Mouse (Mus musculus): ENCODE data around the gene Slc39a3.

The Slc39a3 gene

DNA sequence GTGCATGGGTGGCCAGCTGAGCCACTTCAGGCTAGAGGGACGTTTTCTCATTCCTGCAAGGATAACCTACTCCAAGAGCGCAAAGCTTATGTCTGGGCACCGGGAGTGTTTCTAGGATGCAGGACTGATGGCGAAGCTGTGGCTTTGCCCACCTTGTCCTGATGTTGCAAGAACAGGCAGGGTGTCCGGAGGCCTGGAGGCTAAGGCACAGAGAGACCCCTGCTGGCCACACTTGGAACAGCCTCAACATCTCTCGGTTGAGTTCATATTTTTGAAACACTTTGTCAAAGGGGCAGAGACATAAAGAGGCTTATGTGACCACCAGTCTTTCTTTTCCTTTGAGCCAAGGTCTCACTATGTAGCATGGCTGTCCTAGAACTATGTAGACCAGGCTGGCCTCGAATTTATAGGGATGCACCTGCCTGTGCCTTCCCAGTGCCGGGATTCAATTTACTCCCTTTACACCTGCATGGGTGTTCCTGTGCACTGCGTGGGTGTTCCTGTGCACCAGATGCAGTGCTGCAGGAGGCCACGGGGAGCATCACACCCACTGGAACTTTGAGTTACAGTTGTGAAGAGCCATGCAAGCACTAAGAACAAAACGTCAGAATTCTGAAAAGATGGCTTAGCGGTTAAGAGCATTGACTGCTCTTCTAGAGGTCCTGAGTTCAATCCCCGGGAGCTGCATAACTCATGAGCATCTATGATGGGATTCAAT, 4.4 kb upstream of the Slc39a3 start:
- peak; percentile 77 for DNase-seq

DNA sequence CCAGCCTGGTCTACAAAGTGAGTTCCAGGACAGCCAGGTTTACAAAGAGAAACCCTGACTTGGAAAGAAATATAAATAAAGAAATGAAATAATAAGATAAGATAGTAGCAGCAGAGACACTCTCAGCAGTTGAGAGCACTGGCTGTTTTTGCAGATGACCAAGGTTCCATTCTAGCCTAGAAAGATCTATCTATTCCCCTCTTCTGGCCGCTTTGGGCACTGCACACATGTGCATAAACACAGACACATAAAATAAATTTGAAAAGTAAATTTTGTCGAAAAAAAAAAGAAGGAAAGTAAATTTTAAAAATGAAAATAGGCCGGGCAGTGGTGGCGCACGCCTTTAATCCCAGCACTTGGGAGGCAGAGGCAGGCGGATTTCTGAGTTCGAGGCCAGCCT, 975 bp downstream of the Slc39a3 start:
- no peak for DNase-seq

DNA sequence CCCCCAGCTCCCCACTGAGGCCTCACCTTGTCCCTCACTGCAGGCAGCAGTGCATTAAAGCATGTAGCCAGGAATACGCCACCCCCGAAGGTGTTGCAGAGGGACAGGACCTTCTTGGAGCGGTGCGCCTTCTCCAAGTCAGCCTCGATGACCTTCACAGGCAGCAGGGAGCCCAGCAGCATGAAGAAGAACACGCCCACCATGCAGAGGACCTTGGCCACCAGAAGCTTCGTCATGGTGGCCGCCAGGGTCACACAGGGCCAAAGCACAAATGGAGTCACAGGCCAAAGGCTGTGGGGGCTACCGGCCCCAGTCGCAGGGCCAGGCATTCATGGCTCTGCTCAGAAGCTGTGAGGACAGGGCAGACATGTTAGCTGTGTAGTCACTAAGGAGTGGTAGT, 3.6 kb downstream of the Slc39a3 start:
- no peak for DNase-seq

DNA sequence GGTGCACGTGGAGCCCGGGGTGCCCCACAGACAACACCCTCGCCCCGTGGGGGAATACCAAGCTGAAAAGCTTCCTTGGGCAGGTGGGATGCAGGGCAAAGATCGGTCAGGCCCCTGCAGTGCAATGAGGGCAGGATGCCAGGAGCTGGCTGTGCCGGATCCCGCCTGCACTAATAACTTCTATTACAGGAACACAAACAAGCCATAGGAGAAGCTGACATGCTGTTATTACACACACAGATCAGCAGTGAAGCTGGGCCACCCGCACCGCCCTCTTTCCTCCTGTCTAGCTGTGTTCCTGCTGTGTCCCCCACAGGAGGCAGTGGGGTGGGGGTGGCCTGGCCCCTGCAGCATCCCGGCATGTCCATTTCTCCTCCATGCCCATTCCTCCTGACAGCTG, 8.2 kb downstream of the Slc39a3 start:
- no peak for DNase-seq

DNA sequence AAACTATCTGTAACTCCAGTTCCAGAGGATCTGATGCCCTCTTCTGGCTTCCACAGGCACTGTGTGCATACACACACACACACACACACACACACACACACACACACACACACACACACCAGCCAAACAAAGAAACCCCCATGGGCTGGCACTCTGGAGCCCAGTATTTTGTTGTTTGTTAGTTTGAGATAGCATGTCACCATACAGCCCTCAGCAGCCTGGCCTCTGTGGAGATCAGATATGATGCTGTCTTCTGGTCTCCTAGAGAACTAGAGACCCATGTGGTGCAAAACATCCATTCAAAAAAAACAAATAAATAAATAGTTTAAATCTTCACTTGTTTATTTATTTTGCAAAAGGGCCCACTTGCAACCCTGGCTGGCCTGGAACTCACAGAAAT, 9.0 kb downstream of the Slc39a3 start:
- DNase-seq: no peak

DNA sequence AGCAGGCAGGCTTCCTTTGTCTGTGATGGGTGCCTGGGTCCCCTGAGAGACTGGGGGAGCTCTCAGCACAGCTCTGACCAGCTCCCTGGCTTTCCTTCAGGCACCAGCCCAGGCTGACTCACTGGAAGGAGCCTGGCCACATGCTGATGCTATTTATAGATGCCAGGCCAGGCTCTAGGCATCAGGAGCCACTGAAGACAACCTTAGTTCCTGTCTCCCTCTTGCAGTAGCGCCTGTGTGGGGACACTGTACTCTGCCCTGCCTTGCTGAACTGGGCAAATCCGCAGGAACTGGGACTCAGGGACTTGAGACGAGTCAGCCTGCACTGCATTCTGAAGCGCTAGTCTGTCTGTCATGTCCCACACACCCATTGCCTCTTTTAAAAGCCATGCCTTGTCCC, 9.9 kb downstream of the Slc39a3 start:
- no peak for DNase-seq

DNA sequence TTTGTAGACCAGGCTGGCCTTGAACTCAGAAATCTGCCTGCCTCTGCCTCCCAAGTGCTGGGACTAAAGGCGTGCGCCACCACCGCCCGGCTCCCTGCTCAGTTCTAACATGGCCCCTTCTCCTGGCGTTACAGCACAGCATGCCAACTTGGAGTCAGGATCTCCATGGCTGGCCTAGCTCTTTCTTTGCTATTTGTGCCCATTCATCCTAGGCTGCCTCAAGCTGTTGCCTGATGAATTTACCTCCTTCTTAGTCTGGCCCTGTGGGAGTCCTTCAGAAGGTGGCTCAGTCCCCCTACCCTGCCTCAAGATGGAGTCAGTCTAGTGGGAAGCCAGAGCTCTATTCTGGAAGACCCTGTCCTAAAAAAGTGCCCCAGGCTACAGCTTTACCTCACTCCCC, 10.4 kb downstream of the Slc39a3 start:
- DNase-seq: no peak

DNA sequence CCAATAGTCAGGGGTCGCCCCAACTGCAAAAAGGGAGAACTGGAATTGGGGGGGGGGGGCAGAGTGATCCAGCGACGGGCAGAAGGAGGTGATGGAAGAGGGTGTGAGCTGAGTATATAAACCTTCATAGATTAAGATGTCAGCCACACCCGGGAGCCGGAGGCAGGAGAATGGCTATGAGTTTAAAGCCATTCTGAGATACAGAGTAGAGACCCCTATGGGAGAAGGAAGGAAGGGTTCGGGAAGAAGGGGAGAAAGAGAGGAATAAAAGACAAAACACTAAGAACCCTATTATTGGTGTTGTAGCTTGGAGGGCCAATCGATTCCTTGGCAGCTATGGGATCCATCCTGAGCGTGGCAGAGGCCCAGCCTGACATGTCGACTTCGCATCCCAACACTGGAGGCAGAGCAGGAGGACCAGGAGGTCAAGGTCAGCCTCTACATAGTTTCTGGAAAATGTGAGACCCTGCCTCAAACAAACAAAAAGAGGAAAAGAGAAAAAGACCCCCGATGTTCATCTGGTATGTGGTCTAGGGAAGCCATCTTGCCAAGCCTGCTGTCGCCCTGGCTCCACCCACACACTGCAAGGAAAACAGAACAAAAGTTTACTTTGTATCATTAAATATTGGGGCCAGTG, 11.5 kb downstream of the Slc39a3 start, which contains the start of gene Diras1:
Gene Diras1, minus strand, starts transcription at position 24 of the 637 bp plus-strand sequence.
- DNase-seq: no peak

DNA sequence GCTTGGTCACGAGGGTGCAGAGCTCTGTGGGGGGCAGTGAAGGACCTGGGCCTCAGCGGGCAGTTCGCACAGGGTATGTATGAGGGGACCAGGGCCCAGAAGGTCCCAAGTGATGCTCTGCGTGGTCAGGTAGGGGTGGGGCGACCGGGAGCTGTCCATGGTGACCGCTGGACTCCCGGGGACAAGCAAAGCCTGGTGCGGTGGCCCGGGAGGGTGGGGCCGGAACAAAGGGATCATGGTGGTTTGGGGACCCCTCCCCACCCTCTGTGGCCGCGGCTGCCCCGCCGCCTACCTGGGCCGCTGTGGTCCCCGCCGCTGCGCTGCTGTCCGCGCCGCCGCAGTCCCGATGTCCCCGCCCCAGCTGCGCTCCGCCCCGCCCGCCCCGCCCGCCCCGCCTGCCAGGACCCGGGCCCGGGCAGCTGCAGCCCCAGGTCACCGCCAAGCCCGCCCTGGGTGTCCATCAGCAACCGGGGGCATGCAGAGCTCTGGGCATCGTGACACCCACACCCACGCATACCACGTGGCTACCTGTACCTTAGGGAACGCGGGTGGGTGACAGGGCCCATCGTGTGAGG, 12.1 kb downstream of the Slc39a3 start:
- no peak for DNase-seq

DNA sequence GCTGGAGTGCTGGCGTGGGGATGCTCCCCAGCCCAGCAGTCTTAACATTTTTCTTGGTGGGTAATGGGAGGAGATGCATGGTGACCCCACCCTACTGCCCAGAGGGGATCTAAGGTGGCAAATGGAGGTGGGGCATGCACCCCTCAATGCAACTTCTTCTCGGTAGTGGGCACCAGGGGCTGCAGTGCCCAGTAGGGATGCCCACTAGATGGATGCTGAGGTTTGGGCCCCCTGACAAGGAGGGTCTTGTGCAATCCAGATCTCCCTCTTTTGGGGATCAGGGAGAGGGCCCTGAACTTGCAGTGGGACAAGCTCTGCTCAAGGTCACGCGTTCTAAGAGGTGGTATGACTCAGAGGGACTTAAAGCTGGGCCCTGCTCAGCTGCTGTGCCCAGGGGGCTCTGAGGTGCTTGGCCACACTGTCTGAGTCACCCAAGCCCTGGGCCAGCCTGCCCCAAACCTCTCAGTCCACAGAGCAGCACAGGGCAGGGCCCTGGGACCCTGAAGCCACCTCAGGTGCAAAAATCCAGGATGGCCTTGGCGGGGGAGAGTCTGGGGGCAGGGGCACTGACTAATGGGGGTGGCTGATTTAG, 12.8 kb downstream of the Slc39a3 start:
- DNase-seq: no peak

DNA sequence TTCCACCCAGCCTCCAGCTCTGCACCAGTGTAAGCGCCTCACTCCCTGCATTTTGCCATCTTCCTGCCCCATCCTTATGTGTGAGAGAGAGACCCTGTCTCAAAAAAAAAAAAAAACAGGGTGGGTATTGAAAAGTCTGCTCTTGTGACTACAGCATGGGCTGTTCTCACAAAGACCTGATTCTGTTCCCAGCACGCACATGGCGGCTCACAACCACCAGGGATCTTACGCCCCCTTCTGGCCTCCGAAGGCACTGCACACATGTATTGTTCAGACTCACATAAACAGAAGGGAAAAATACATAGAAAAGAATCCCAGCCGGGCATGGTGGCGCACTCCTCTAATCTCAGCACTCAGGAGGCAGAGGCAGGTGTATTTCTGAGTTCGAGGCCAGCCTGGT, 14.5 kb downstream of the Slc39a3 start:
- no peak for DNase-seq

DNA sequence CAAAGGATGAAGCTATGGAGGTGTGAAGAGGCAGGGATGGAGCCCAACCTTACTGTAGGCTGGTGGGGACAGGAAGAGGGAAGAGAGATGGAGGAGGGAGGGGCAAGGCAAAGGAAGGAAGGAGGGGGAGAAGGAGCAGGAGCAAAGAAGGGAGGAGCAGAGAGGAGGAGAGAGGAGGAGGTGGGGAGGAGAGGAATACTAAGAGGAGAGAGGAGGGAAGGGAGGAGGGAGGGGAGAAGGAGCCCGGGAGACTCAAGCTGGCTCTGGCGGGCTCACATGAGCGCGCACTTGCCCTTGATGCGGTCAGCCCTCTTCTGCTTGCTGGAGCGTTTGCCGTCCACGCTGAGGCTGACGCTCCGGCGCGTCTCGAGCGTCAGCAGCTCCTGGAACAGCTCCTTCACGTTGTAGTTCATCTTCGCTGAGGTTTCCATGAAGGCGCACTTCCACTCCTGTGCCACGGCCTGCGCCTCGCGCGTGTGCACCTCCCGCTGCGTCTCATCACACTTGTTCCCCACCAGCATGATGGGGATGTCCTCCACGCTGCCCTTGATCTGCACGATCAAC, 15.6 kb downstream of the Slc39a3 start:
- no peak for DNase-seq

DNA sequence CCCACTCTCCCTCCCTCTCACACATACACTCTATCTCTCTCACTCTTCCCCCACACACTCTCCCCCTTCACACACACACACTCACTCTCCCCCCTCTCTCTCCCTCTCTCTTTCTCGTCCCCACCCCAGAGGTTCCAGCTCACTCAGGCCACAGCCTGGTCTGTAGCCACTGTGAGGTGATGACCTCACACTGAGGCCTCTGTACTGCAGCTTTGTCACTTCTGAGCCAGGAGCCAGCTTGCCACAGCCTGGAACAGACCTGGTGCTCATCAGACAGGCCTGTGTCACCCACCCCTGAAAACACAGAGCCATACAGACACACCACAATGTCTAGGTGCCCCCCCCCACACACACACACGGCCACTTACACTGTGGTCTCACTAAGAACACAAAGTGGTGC, 17.0 kb downstream of the Slc39a3 start:
- no peak for DNase-seq

DNA sequence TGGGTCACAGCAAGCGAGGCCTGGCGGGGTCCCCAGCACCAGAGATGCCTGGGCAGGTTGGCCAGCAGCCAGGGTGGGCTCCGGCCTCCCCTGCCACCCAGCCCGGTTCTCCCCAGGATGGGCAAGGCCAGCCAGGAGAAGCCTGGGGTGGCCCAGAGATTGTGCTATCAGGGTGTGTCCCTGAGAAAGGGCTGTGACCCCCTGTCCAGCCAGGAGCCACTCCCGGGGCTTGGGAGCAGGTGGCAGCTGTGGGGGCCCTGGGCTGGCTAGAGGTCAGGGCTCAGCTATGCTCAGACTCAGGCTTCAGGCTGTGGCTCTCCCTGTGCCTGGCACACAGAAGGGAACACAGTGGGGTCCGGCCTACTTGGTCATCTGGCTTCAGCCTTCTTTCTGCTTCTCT, 17.5 kb downstream of the Slc39a3 start:
- DNase-seq: no peak

DNA sequence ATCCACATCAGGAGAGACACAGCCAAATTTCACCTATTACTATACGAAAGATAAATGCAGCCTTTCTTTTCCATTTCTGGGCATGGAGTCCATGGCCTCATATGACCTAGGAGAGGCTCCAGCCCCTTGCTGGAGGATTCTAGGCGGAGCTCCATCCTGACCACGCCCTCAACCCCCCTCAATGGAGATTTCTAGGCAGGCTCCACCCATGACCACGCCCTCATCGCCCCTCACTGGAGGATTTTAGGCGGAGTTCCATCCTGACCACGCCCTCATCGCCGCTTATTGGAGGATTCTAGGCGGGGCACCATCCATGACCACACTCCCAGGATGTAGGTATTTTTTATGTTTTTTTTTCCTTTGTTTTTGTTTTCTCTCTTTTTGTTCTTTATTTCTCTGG, 18.9 kb downstream of the Slc39a3 start:
- no peak for DNase-seq

DNA sequence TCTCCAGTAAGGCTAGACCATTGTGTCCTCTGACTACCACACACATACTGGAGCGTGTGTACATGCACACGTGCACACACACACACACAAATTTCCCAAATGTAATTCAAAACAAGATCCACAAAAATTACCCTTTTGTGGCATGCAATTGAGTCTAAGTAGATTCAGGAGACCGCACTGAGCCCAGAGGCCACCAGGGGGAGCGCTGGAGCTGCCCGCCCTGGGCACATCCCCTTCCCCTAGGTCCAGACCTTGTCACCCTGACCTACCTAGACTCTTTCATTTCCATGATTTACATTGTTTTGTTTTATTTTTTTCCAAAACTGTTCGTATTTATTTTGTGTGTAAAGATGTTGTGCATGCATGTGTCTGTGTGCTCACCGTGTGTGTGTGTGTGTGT, 20.6 kb downstream of the Slc39a3 start:
- peak; percentile 83 for DNase-seq

DNA sequence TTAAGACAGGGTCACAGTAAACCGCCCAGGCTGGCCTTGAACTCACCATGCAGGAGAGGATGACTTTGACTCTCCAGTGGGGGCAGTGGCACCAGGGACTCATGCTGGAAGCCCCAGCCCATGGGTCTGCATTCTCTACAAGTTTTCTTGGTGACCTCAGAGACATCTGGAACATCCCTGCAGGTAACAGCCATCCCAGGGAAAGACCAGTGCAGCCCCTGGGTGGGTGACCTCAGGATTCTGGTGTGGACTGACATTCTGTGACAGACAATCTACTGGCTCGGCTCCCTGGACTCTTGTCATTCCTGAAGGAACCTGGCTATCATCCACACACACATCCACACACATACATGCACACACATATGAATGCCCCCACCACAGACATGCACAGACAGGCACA, 21.6 kb downstream of the Slc39a3 start:
- no peak for DNase-seq

DNA sequence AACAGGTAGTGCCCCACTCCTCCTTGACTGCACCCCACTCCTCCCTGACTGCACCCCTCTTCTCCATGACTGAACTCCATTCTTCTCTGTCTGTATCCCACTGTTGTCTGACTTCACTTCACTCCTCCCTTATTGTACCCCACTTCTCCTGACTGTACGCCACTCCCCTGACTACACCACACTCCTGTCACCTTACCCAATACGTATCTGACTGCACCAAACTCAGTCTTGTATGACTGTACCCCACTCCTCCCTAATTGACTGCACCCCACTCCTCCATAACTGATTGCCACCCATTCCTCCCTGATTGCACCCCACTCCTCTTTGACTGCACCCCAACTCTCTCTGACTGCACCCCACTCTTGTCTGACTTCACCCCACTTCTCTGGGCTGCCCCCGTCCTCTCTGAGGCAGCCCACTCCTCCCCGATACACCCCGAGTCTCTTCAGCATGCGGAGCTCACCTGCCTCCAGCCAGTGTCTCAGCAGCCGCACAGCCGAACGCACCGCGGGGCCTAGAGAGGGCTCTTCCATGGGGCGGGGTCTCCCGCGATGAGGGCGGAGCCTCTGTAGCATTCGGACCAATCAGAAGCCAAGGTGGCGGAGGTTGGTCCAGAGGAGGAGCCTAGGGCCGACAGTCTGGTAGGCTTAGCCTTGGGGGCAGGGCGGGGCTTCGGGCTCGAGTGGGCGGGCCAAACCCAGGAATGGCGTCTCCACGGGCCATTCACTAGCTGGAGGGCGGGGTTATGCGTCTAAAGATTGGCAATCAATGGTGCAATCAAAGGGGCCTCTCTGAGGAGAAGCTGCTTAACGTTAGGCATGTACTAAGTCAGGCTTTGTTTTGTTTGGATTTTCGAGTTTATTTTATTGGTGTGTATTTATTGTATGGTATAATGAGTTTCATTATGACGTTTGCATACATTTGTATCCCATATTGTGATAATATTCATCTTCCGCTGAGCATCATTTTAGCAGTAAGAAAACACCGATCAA, 22.5 kb downstream of the Slc39a3 start, which contains the start of gene Gng7:
Gene Gng7, minus strand, starts transcription at position 553 of the 992 bp plus-strand sequence.
- DNase-seq: peak; percentile 91

DNA sequence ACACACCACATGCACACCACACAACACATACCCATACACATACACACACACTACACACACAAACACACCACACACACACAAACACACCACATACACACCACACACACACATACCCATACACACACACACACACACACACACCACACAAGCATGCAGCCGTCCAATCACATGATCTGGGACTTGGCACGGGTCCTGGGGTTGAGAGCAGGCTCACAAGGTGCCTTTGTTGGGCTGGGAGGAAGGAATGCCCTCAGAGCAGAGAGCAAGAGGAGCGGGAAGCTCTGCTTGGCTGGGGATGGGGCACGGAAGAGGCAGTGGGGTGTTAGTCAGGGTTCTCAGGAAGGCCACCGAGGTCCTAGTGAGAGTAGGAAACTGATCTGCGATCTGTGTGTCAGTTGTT, 26.4 kb downstream of the Slc39a3 start:
- DNase-seq: no peak

DNA sequence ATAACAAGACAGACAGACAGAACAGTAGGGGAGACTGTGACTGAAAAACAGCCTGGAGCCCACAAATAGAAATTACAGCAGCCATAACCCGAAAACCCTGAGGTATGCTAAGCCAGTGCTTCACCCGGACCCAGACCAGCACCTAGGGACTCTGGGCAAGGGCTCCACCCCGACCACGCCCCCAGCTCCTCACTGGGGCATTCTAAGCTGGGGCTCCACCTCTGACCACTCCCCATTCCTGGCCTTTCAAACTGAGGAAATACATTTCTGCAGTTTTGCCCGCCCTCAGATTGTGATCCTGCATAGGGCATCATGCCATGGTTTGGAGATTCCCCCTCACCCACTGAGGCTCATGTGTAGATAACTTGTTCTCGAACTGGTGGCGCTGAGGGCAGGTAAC, 30.0 kb downstream of the Slc39a3 start:
- DNase-seq: peak; percentile 32

DNA sequence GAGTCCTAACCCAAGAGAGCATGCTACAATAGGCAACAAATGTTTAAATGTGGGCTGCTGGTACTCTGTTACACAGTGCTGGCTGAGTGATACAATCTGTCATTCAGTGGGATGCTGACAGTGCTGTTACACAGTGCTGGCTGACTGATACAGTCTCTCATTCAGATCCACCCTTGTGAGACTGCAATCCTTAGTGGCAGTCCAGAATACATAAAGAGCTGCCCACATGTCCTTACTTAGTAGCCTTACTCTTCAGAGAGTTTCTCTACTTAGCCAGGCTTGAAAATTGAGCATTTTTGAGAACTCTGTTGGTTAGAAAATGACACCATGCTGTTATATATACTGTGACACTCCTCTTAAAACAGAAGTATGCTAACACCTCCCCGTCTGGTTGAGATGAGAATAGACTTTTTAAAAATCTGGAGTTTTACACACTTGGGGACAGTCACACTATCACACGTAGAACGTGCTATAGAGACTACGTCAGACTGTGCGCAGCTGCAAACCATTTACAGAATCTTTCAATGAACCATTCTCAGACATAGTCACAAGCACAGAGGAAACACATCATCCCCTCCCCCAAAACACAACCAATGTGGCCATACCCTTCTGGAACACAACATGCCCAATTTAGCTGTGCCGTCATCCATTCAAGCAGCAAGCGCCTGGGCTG, 31.1 kb downstream of the Slc39a3 start:
- DNase-seq: no peak

DNA sequence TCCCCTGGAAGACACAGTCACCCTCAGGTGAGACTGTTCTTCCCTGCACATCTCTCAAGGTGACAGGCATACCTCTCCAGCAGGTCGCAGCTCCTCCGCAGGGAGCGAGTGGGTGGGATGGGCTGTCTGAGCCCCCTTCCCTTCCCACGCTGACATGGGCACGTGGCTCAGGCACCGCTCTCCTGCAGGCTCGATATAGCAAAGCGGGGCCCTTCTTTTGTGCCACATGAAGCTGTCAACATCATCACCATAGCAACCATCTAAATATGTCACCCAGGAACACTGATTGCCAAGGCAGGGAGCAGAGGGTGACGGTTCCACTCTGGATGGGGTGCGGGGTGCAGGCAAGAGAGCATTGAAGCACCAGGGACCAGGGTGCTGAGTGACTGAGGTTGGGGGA, 36.1 kb downstream of the Slc39a3 start:
- no peak for DNase-seq
